Mouse (Mus musculus) brain, embryonic 14.5 days (tissue): ENCODE measurements around the gene Mrps16. TPM values are rescaled to one million over a fixed set of nuclear protein-coding genes. Genes with fewer than 3 reads are reported as not detected.

Experiments
- DNase-seq: peaks from one replicate; pipeline ENCODE4 v3.0.0-alpha.2; 2011; ENCODE audit warnings: low read depth
- CTCF ChIP-seq: fragments of 200-500 bp; IDR thresholded peaks from 2 replicates; pipeline ENCODE4 v1.5.1; 2012; ENCODE audit warnings: inconsistent platforms, mild to moderate bottlenecking, moderate library complexity, borderline replicate concordance; ENCODE audit not compliant: insufficient read depth, insufficient read length; ENCODE audit errors: extremely low read depth
- POLR2A ChIP-seq: fragments of 200-500 bp; IDR thresholded peaks from 2 replicates; pipeline ENCODE4 v1.6.1; 2012; ENCODE audit warnings: mild to moderate bottlenecking, inconsistent platforms, borderline replicate concordance; ENCODE audit not compliant: poor library complexity, insufficient read depth, insufficient read length, severe bottlenecking; ENCODE audit errors: extremely low read depth
- polyA plus RNA-seq: library from polyadenylated mRNA; depleted of rRNA; stranded (reverse); fragments of >200 nt; gene quantifications from 2 replicates; pipeline ENCODE4 v1.2.3, GENCODE M21; 2012; rRNA removed

The Mrps16 gene
- polyA plus RNA-seq, 1 experiment, result 36.1 TPM

DNA sequence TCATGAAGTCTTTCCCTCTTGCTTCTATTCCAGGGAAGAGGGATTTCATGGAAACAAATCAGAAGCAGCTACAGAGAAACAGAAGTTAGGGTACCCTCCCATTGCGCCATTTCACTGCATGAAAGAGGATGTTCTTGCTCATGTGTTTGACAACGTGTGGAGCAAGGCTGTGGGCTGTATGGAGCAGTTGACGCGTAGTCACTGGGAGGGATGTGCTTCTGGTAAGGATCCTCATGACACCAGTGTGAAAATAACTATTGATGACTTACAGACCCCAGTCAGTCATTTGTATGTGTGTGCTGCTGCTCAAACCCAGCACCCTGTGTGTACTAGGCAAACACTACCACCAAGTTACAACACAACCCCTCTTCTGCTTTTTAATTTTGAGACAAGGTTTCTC is 30.2 kb downstream of the Mrps16 start:
- TF ChIP-seq POLR2A, result no peak
- no peak for TF ChIP-seq CTCF
- no peak for DNase-seq

DNA sequence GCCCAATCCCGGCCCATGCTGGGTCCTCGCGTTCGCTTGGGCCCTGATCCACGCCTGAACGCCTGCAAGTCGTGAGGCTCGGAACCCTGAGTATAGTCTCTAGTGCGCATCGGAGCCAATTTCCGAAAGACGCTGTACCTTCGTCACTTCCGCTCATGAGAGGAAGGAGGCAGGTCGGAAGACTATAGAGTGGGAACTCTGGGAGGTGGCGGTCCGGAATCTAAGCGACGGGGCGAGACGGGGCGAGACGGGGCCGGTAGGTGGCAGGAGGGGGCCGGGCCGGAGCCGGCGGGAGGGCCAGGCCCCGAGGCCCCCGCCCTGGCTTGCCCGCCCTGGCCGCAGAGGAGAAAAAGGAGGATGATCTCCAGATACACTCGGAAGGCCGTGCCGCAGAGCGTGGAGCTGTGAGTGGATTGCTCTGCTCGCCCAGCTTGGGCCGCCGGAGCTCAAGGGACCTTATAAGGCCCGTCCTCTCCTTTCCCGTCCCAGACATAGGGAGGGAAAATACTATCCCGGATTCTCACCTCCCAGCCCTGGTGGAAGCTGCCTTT is 45.4 kb downstream of the Mrps16 start, which contains the start of the genes Ecd and Fam149b:
Ecd (minus strand) TSS at position 131 of the 551 bp plus-strand sequence.
Fam149b (plus strand) TSS at position 172 of the 551 bp plus-strand sequence.
- peak; percentile 99 for DNase-seq
- TF ChIP-seq CTCF, result peak; percentile 37; the same call in 1 of the 2 replicates
- TF ChIP-seq POLR2A, result peak; percentile 82

DNA sequence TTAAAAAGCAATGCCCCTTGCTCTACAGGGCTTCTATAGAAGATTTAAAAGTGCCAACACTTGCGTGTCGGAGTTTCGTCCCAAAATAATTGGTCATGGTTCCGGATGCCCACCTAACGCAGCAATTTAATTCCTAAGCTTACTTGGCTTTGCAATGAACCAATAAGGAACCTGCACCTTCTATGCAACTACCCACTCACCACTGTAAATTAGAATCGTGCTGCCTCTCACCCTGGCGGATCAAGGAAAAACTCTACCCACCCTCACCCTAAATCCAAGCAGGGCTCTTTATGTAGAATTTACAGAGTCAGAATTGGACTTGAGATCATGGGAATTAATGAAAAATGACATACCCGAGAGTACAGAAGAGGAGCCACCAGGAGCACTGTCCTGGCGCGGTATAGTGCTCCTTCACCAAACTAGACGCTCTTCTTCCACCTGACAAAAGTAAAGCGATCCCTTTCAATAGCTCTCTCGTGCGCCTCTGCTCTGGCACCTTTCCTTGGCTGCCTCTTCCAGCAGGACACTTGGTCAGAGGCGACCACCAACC is 45.9 kb downstream of the Mrps16 start:
- DNase-seq, result no peak
- TF ChIP-seq CTCF (no peak), POLR2A (no peak)

DNA sequence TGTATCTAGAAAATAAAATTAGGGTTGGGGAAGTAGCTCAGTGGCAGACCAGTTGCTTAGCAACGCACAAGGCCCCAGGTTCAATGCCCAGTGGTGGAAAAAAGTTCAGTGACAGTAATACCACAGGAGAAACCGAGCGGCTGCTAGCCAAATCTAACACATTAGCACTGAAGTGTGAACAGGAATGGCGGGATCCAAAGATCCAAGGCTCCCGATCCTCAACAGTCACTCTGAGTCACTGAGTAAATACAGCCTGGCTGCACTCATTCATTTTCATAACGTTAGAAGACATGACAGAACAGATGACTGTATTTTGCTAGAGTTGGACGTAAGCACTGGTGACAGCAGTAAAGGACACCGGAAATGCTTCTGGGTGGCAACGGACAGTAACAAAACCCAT is 47.5 kb downstream of the Mrps16 start:
- TF ChIP-seq CTCF (no peak), POLR2A (no peak)
- DNase-seq, result no peak

DNA sequence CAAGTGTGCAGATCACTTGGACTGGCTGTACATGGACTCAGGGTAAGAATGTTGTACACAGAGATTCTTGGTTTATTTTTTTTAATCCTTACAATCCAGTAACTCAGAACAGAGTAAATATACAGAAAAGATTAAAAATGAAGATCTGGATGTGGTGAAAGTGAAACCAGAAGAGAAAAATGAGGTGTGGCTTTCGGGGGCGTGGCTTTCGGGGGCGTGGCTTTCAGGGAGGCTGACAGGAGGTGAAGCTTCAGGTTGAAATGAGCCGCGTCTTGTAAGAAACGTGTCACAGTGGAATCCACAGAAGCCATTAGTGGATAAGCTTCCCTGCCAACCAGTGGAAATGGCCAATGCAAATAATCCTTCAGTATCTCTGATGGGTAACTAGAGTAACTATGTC is 52.6 kb downstream of the Mrps16 start:
- no peak for TF ChIP-seq CTCF
- no peak for TF ChIP-seq POLR2A
- no peak for DNase-seq

DNA sequence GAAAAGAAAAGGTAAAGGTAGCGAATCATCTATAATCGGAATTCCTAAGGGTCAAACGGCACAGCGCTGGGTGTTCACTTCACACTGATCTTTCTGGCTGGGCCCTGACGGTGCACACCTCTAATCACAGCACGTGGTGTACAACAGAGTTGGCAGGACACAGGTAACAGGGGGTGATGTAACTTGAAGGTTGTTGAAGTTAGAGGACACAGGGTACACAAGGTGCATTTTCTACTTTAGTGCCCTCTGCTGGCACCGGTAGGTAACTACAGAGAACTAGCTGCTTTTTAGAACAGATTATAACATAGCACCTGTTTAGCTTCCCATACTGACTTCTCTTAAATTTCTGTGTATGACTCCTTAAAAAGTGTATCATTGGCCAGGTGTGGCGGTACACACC is 53.3 kb downstream of the Mrps16 start:
- TF ChIP-seq POLR2A, result no peak
- peak; percentile 37; the same call in 1 of the 2 replicates for TF ChIP-seq CTCF
- peak; percentile 17 for DNase-seq

DNA sequence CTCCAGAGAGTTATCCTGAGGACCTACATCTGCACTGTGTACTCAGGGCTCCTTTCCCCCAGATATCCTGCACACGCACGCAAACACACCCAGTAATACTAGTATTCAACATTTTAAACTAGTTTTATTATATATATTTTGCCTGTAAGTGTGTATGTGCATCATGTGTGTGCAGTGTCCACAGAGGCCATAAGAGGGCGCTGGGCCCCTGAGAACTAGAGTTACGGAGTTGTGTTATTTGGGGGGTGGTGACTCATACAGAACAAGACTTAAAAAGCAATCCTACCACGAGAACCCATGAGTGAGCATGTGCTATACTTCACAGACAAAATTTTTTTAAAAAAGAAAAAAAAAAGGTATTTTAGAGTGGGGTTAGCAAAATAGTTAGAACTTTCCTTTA is 54.0 kb downstream of the Mrps16 start:
- TF ChIP-seq POLR2A, result no peak
- no peak for TF ChIP-seq CTCF
- DNase-seq, result no peak

Other genes with a start within 250 kb of the Mrps16 start
- 1.5 and 2.5 TPM in 2 replicates for gene Kcnk5, start 211.8 kb downstream of the Mrps16 start, polyA plus RNA-seq
- 0.05 TPM in 1 of 2 replicates, not detected in the other for gene Kcnk16, start 124.4 kb downstream of the Mrps16 start, polyA plus RNA-seq
- 16.5 and 17.4 TPM in 2 replicates for gene Nudt13, start 98.9 kb downstream of the Mrps16 start, polyA plus RNA-seq
- gene Ecd, start 45.5 kb downstream of the Mrps16 start, polyA plus RNA-seq, result 37.6 and 38.1 TPM in 2 replicates
- 54.0 and 59.6 TPM in 2 replicates for gene Fam149b, start 45.5 kb downstream of the Mrps16 start, polyA plus RNA-seq
- 95.7 and 127 TPM in 2 replicates for gene Dnajc9, start 4.7 kb downstream of the Mrps16 start, polyA plus RNA-seq
- gene Cfap70, start 58.6 kb upstream of the Mrps16 start, polyA plus RNA-seq, result 0.69 and 1.2 TPM in 2 replicates
- 18.0 and 18.9 TPM in 2 replicates for gene Anxa7, start 86.5 kb upstream of the Mrps16 start, polyA plus RNA-seq
- 1.5 and 2.4 TPM in 2 replicates for gene Mss51, start 103.3 kb upstream of the Mrps16 start, polyA plus RNA-seq
- 114 and 141 TPM in 2 replicates for gene Ppp3cb, start 152.9 kb upstream of the Mrps16 start, polyA plus RNA-seq
- 25.1 and 30.3 TPM in 2 replicates for gene Usp54, start 247.4 kb upstream of the Mrps16 start, polyA plus RNA-seq